Mouse (Mus musculus) cerebellum, adult 2 months (tissue): ENCODE results near the gene Rbl1. TPM values are rescaled to one million over a fixed set of nuclear protein-coding genes. Genes with fewer than 3 reads are reported as not detected.
A peak's percentile ranks its signal among the peaks of the same experiment; 100 is the strongest.

Experiments used
- DNase-seq, 2 experiments: peaks; one replicate each; pipeline ENCODE4 v3.0.0; 2021
- H3K27ac ChIP-seq: fragments of 200-500 bp; 2 replicates; pipeline ENCODE4 v1.5.1; 2012; ENCODE audit warnings: low read length, control low read depth, inconsistent platforms; ENCODE audit not compliant: insufficient read depth
- H3K27me3 ChIP-seq: fragments of 200-500 bp; 2 replicates; pipeline ENCODE4 v1.6.1; 2012; ENCODE audit warnings: inconsistent platforms, mild to moderate bottlenecking, low read length, moderate library complexity; ENCODE audit not compliant: control insufficient read depth, insufficient read depth
- H3K4me1 ChIP-seq: fragments of 200-500 bp; 2 replicates; pipeline ENCODE4 v1.6.1; 2011; ENCODE audit warnings: low read length; ENCODE audit not compliant: control insufficient read depth, insufficient read depth
- H3K4me3 ChIP-seq: fragments of 200-500 bp; replicated peaks from 2 replicates; pipeline ENCODE3; 2011; ENCODE audit warnings: mild to moderate bottlenecking, low read depth, low read length, control low read depth; ENCODE audit not compliant: insufficient read depth
- CTCF ChIP-seq: fragments of 200-500 bp; IDR thresholded peaks from 2 replicates; pipeline ENCODE4 v1.5.1; 2011; ENCODE audit warnings: low read depth, mild to moderate bottlenecking, control low read depth, low read length, moderate library complexity, borderline replicate concordance; ENCODE audit not compliant: insufficient read depth
- POLR2A ChIP-seq: fragments of 200-500 bp; IDR thresholded peaks from 2 replicates; pipeline ENCODE4 v1.6.1; 2011; ENCODE audit warnings: low read length, control low read depth, borderline replicate concordance; ENCODE audit not compliant: insufficient read depth
- WGBS: fragments of 180-500 bp; shearing (Covaris S2); methylation state at CpG from one replicate; pipeline ENCODE4 v1.1.7; 2018; 5-methylcytosine and 5-hydroxymethylcytosine counted together
- polyA plus RNA-seq: library from polyadenylated mRNA; depleted of rRNA; stranded (reverse); fragments of >200 nt; gene quantifications from 2 replicates; pipeline ENCODE4 v1.2.3, GENCODE M21; 2012; rRNA removed

Gene Rbl1
- polyA plus RNA-seq, 1 experiment: 2.8 TPM

DNA sequence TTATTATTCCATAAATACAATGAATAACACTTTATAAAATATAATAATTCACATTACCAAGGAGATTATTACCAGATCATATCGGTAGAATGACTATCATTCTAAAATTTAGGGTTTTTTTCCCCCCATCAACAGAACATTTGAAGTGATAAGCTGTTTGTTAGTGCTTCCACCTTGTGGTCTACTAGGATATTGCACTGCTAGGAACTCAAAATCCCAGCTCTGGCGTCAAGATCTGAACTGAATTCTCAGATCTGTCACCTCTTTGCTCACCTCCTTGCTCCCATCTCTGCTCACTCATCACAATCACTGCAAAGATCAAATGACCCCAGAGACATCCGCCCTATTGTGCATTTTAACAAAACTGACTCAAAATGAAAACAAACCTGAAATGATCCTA, 87.4 kb downstream of the Rbl1 start:
- 18% methylated on average over 3 of the region's 3 CpGs for WGBS
- H3K27me3 ChIP-seq: no peaks in the 10 kb centered on the region
- no peak for TF ChIP-seq POLR2A
- TF ChIP-seq CTCF: peak; percentile 39; the same call in 1 of the 2 replicates
- no peaks in the 10 kb centered on the region for H3K4me1 ChIP-seq
- H3K27ac ChIP-seq: no peak overlapping the region
- H3K4me3 ChIP-seq: no peak overlapping the region
- DNase-seq: no peak

DNA sequence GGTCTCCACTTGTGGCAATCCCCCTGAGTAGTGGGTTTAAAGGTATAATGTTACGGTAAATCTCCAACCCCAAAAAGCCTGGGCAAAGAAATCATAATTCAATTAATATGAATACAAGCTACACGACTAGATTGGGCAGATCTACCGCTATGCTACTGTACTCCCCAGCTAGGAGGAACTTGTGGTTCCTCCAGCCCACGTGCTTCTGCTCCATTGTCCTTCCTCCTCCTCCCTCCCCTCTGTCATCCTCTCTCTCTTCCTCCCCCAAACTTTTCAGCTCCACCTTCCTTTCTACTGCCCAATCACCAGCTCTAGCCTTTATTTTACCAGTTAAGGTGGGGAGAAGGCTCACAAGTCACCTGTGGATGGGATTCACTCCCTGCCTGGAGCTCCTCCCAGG, 96.1 kb downstream of the Rbl1 start:
- Histone ChIP-seq H3K4me1 (no peaks in the 10 kb centered on the region), H3K27me3 (no peaks in the 10 kb centered on the region), H3K4me3 (no peak overlapping the region), H3K27ac (no peak overlapping the region)
- WGBS: 90% methylated on average over 4 of the region's 4 CpGs
- no peak for TF ChIP-seq POLR2A
- no peak for TF ChIP-seq CTCF
- DNase-seq: no peak

DNA sequence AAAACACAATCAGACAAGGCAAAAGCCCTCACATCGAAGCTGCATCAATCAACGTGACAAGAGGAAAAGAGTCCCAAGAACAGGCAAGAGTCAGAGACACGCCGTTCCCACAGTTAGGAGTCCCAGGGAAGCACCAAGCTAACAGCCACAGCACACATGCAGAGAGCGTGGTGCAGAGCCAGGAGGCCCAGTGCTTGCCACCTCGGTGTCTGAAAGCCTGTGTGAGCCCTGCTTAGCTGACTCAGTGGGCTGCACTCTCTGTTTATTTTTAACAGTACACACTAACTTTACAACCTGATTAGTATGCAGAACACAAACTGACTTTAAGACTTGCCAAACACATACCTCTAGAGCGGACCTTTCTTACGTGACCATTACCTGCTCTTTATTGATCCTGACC, 99.9 kb downstream of the Rbl1 start:
- Histone ChIP-seq H3K4me3 (no peak overlapping the region), H3K27ac (no peak overlapping the region), H3K27me3 (no peaks in the 10 kb centered on the region), H3K4me1 (no peaks in the 10 kb centered on the region)
- TF ChIP-seq CTCF: no peak
- no peak for TF ChIP-seq POLR2A
- 84% methylated on average over 8 of the region's 8 CpGs for WGBS
- no peak for DNase-seq

DNA sequence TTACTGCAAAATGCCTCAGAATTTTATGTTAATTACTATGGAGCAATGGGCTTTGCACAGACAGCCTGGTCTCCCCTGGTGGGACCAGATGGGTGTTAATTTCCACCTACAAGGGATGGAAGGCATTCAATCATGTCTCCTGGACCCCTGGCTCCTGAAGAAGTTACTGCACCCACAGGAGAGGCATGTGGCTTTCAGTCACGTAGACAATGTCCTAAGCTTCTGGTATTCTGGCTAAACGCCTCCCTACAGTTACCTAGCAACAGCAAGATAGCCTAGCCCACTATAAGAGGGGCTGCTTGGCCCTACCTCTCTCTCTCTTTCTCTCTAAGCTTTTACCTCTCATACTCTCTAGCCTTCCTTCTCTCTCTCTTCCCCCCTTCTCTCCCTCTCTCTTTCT, 102.1 kb downstream of the Rbl1 start:
- Histone ChIP-seq H3K27me3 (no peaks in the 10 kb centered on the region), H3K4me1 (no peaks in the 10 kb centered on the region), H3K27ac (no peak overlapping the region), H3K4me3 (no peak overlapping the region)
- DNase-seq: no peak
- TF ChIP-seq POLR2A: no peak
- no peak for TF ChIP-seq CTCF
- 40% methylated on average over 2 of the region's 2 CpGs for WGBS

DNA sequence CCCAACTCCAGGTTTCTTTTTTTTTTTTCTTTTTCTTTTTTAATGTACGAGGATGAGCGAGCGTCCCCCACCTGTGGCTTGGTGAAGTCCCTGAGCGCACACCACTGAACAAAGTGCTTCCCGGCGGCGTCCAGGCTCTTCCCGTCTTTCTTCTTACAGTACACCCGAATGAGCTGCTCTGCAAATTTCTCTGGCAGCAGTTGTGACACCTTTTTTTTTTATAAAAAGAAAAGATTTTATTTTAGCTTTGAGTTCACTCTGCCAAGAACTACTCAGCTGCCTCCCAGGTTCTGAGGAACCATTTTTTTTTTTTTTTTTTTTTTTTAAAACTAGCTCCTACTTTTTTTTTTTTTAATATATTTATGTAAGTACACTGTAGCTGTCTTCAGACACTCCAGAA, 102.7 kb downstream of the Rbl1 start:
- no peak overlapping the region for H3K27ac ChIP-seq
- no peaks in the 10 kb centered on the region for H3K27me3 ChIP-seq
- no peaks in the 10 kb centered on the region for H3K4me1 ChIP-seq
- DNase-seq: no peak
- WGBS: 95% methylated on average over 9 of the region's 9 CpGs
- no peak overlapping the region for H3K4me3 ChIP-seq
- no peak for TF ChIP-seq POLR2A
- TF ChIP-seq CTCF: no peak

DNA sequence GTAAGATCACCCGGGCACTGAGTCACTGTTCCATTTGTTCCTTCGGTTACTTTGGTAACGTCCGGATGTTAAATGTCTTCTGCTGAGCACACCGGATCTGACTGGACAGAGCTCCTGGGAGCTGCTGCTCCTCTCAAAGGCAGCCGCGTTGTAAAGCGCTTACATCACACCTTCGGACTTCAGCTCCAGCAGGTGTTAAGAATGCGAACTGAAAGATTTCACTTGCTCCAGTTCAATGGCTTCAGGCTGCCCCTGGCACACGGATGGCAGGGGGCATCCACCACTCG, 104.1 kb downstream of the Rbl1 start:
- H3K27me3 ChIP-seq: no peaks in the 10 kb centered on the region
- no peak overlapping the region for H3K27ac ChIP-seq
- DNase-seq: no peak
- WGBS: 86% methylated on average over 12 of the region's 12 CpGs
- no peak overlapping the region for H3K4me3 ChIP-seq
- H3K4me1 ChIP-seq: 0 out of 2 replicates have a peak, but pooled peaks cover 1% of the 10 kb centered on the region
- TF ChIP-seq POLR2A: no peak
- no peak for TF ChIP-seq CTCF

DNA sequence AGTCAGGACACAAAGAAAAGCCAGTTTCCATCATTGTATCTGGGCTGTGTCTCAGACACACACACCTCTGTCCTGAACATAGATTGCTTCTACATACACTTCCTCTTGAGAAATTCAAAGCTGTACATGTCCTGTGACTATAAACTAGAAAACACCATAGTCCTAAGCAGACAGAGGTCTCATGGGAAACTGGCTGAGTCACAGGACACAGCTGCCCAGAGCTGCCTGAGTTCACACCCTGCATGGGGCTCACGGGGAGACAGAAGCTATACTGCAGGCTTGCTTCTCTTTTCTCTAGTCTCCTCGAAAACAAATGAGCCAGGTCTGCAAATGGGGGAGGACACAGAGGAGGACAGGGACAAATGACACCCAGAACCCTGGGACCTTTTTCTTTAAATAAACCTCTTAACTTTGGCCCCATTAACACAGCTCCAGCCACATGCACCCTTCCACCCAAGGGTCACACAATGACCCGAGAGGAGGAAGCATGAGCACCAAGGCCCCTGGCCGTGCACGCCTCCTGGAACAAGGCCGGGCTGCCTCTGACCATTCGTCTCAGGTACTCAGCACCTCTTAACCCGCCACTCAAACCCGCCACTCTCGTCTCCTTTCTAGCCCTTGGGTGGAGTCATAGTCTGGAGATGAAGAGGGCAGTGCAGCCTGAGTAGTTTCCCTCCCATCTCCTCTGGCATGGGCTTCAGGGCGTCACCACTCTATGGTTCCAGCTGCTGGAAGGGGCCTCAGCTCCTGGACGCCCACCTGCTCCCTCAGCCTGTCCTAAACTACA, 104.6 kb downstream of the Rbl1 start:
- DNase-seq: no peak
- H3K4me1 ChIP-seq: peaks cover 4% of the 10 kb centered on the region; the same call in 1 of the 2 replicates
- TF ChIP-seq CTCF (no peak), POLR2A (no peak)
- no peak overlapping the region for H3K4me3 ChIP-seq
- no peak overlapping the region for H3K27ac ChIP-seq
- no peaks in the 10 kb centered on the region for H3K27me3 ChIP-seq
- WGBS: 83% methylated on average over 12 of the region's 12 CpGs

Other genes with a start within 250 kb of the Rbl1 start
- gene Ndrg3, start 212.5 kb downstream of the Rbl1 start, polyA plus RNA-seq: 782 and 861 TPM in 2 replicates
- 4.6 and 4.8 TPM in 2 replicates for gene Dsn1, start 197.4 kb downstream of the Rbl1 start, polyA plus RNA-seq
- 38.3 and 50.1 TPM in 2 replicates for gene Soga1, start 125.3 kb downstream of the Rbl1 start, polyA plus RNA-seq
- gene Tldc2, start 117.5 kb downstream of the Rbl1 start, polyA plus RNA-seq: 6.0 and 7.1 TPM in 2 replicates
- gene Samhd1, start 69.3 kb downstream of the Rbl1 start, polyA plus RNA-seq: 22.4 and 22.6 TPM in 2 replicates
- 143 and 152 TPM in 2 replicates for gene Rpn2, start 74.5 kb upstream of the Rbl1 start, polyA plus RNA-seq
- 1.1 and 1.3 TPM in 2 replicates for gene Mroh8, start 75.0 kb upstream of the Rbl1 start, polyA plus RNA-seq
- 0.28 TPM in 1 of 2 replicates, not detected in the other for gene Ghrh, start 143.0 kb upstream of the Rbl1 start, polyA plus RNA-seq
- gene Manbal, start 163.1 kb upstream of the Rbl1 start, polyA plus RNA-seq: 96.2 and 101 TPM in 2 replicates
- gene Src, start 213.9 kb upstream of the Rbl1 start, polyA plus RNA-seq: 47.0 and 48.3 TPM in 2 replicates